Mouse (Mus musculus): ENCODE results near the gene Ppp2r5e. TPM values are rescaled to one million over a fixed set of nuclear protein-coding genes. Genes with fewer than 3 reads are reported as not detected.

The Ppp2r5e gene
- polyA plus RNA-seq, 1 experiment from 2014 or later, result 23.3 TPM

- no peak for ATAC-seq (ENCODE audit: low FRiP score)
- DNase-seq (ENCODE audit: low spot score), result no peak
- Histone ChIP-seq H3K9ac (ENCODE audit: low read depth, low read length) (no peak overlapping the region), H3K4me1 (replicated peaks; ENCODE audit: control insufficient read depth, insufficient read depth, low read length) (no peaks in the 10 kb centered on the region), H3K36me3 (ENCODE audit: control insufficient read depth, insufficient read depth, low read length) (no peaks in the 10 kb centered on the region), H3K4me3 (ENCODE audit: low read depth, low read length) (no peak overlapping the region), H3K9me3 (ENCODE audit: control insufficient read depth, low read length) (no peaks in the 10 kb centered on the region), H3K4me2 (replicated peaks; ENCODE audit: low read depth, low read length) (no peak overlapping the region), H3K27me3 (ENCODE audit: control insufficient read depth, insufficient read depth, low read length) (no peaks in the 10 kb centered on the region), H3K27ac (ENCODE audit: low read depth, low read length) (no peak overlapping the region)
- WGBS, result 86% methylated on average over 3 of the region's 3 CpGs
These were observed 26.8 kb upstream of the Ppp2r5e start for GRCm38 (mm10) chr12:75622835-75623234.

- Histone ChIP-seq H3K27me3 (ENCODE audit: control insufficient read depth, insufficient read depth, low read length) (no peaks in the 10 kb centered on the region), H3K36me3 (ENCODE audit: control insufficient read depth, insufficient read depth, low read length) (no peaks in the 10 kb centered on the region), H3K9ac (ENCODE audit: low read depth, low read length) (no peak overlapping the region), H3K4me2 (replicated peaks; ENCODE audit: low read depth, low read length) (no peak overlapping the region), H3K9me3 (ENCODE audit: control insufficient read depth, low read length) (no peaks in the 10 kb centered on the region), H3K27ac (ENCODE audit: low read depth, low read length) (no peak overlapping the region), H3K4me3 (ENCODE audit: low read depth, low read length) (no peak overlapping the region), H3K4me1 (replicated peaks; ENCODE audit: control insufficient read depth, insufficient read depth, low read length) (no peaks in the 10 kb centered on the region)
- no peak for ATAC-seq (ENCODE audit: low FRiP score)
- no peak for DNase-seq (ENCODE audit: low spot score)
- WGBS, result 62% methylated on average over 8 of the region's 8 CpGs
These were observed 20.8 kb upstream of the Ppp2r5e start for GRCm38 (mm10) chr12:75616841-75617240.

GRCm38 (mm10) chr12:75616158-75616791 lies 20.2 kb upstream of the Ppp2r5e start:
- Histone ChIP-seq H3K4me2 (replicated peaks; ENCODE audit: low read depth, low read length) (peak overlapping the region; percentile 25; the same call in 1 of the 2 replicates), H3K9ac (ENCODE audit: low read depth, low read length) (no peak overlapping the region), H3K9me3 (ENCODE audit: control insufficient read depth, low read length) (no peaks in the 10 kb centered on the region), H3K27ac (ENCODE audit: low read depth, low read length) (no peak overlapping the region), H3K4me1 (replicated peaks; ENCODE audit: control insufficient read depth, insufficient read depth, low read length) (no peaks in the 10 kb centered on the region), H3K36me3 (ENCODE audit: control insufficient read depth, insufficient read depth, low read length) (no peaks in the 10 kb centered on the region), H3K4me3 (ENCODE audit: low read depth, low read length) (peak overlapping the region; percentile 6; the same call in 1 of the 2 replicates), H3K27me3 (ENCODE audit: control insufficient read depth, insufficient read depth, low read length) (no peaks in the 10 kb centered on the region)
- WGBS, result 6% methylated on average over 23 of the region's 24 CpGs
- DNase-seq (ENCODE audit: low spot score) (peak; percentile 35), ATAC-seq (ENCODE audit: low FRiP score) (no peak)

- H3K36me3 ChIP-seq (ENCODE audit: control insufficient read depth, insufficient read depth, low read length), result no peaks in the 10 kb centered on the region
- no peak overlapping the region for H3K27ac ChIP-seq (ENCODE audit: low read depth, low read length)
- no peak overlapping the region for H3K4me2 ChIP-seq (replicated peaks; ENCODE audit: low read depth, low read length)
- H3K9me3 ChIP-seq (ENCODE audit: control insufficient read depth, low read length), result no peaks in the 10 kb centered on the region
- H3K9ac ChIP-seq (ENCODE audit: low read depth, low read length), result no peak overlapping the region
- H3K4me1 ChIP-seq (replicated peaks; ENCODE audit: control insufficient read depth, insufficient read depth, low read length), result no peaks in the 10 kb centered on the region
- H3K27me3 ChIP-seq (ENCODE audit: control insufficient read depth, insufficient read depth, low read length), result no peaks in the 10 kb centered on the region
- no peak overlapping the region for H3K4me3 ChIP-seq (ENCODE audit: low read depth, low read length)
- WGBS, result 50% methylated on average over 3 of the region's 3 CpGs
- DNase-seq (ENCODE audit: low spot score) (no peak), ATAC-seq (ENCODE audit: low FRiP score) (no peak)
These were observed 19.5 kb upstream of the Ppp2r5e start for GRCm38 (mm10) chr12:75615556-75615955.

GRCm38 (mm10) chr12:75612711-75613110 lies 16.7 kb upstream of the Ppp2r5e start:
- Histone ChIP-seq H3K4me1 (replicated peaks; ENCODE audit: control insufficient read depth, insufficient read depth, low read length) (no peaks in the 10 kb centered on the region), H3K36me3 (ENCODE audit: control insufficient read depth, insufficient read depth, low read length) (no peaks in the 10 kb centered on the region), H3K4me2 (replicated peaks; ENCODE audit: low read depth, low read length) (no peak overlapping the region), H3K9ac (ENCODE audit: low read depth, low read length) (no peak overlapping the region), H3K27me3 (ENCODE audit: control insufficient read depth, insufficient read depth, low read length) (no peaks in the 10 kb centered on the region), H3K4me3 (ENCODE audit: low read depth, low read length) (no peak overlapping the region), H3K9me3 (ENCODE audit: control insufficient read depth, low read length) (no peaks in the 10 kb centered on the region), H3K27ac (ENCODE audit: low read depth, low read length) (no peak overlapping the region)
- DNase-seq (ENCODE audit: low spot score) (no peak), ATAC-seq (ENCODE audit: low FRiP score) (no peak)
- 89% methylated on average over 7 of the region's 7 CpGs for WGBS

GRCm38 (mm10) chr12:75599490-75599889 lies 3.4 kb upstream of the Ppp2r5e start:
- WGBS, result 24% methylated on average over 4 of the region's 4 CpGs
- Histone ChIP-seq H3K4me1 (replicated peaks; ENCODE audit: control insufficient read depth, insufficient read depth, low read length) (no peaks in the 10 kb centered on the region; the same call in 1 of the 2 replicates), H3K9me3 (ENCODE audit: control insufficient read depth, low read length) (no peaks in the 10 kb centered on the region), H3K4me2 (replicated peaks; ENCODE audit: low read depth, low read length) (no peak overlapping the region), H3K36me3 (ENCODE audit: control insufficient read depth, insufficient read depth, low read length) (no peaks in the 10 kb centered on the region), H3K9ac (ENCODE audit: low read depth, low read length) (no peak overlapping the region), H3K27me3 (ENCODE audit: control insufficient read depth, insufficient read depth, low read length) (no peaks in the 10 kb centered on the region), H3K27ac (ENCODE audit: low read depth, low read length) (no peak overlapping the region), H3K4me3 (ENCODE audit: low read depth, low read length) (no peak overlapping the region)
- ATAC-seq (ENCODE audit: low FRiP score) (no peak), DNase-seq (ENCODE audit: low spot score) (peak; percentile 25)

- 72% methylated on average over 4 of the region's 4 CpGs for WGBS
- Histone ChIP-seq H3K4me2 (replicated peaks; ENCODE audit: low read depth, low read length) (no peak overlapping the region), H3K27ac (ENCODE audit: low read depth, low read length) (no peak overlapping the region), H3K9me3 (ENCODE audit: control insufficient read depth, low read length) (no peaks in the 10 kb centered on the region), H3K27me3 (ENCODE audit: control insufficient read depth, insufficient read depth, low read length) (no peaks in the 10 kb centered on the region), H3K4me1 (replicated peaks; ENCODE audit: control insufficient read depth, insufficient read depth, low read length) (no peaks in the 10 kb centered on the region; the same call in 1 of the 2 replicates), H3K36me3 (ENCODE audit: control insufficient read depth, insufficient read depth, low read length) (no peaks in the 10 kb centered on the region), H3K4me3 (ENCODE audit: low read depth, low read length) (no peak overlapping the region), H3K9ac (ENCODE audit: low read depth, low read length) (no peak overlapping the region)
- no peak for DNase-seq (ENCODE audit: low spot score)
- ATAC-seq (ENCODE audit: low FRiP score), result no peak
These were observed 2.9 kb upstream of the Ppp2r5e start for GRCm38 (mm10) chr12:75598988-75599387.

- H3K4me3 ChIP-seq (ENCODE audit: low read depth, low read length), result no peak overlapping the region
- H3K4me2 ChIP-seq (replicated peaks; ENCODE audit: low read depth, low read length), result no peak overlapping the region
- no peak overlapping the region for H3K9ac ChIP-seq (ENCODE audit: low read depth, low read length)
- no peak overlapping the region for H3K27ac ChIP-seq (ENCODE audit: low read depth, low read length)
- ATAC-seq (ENCODE audit: low FRiP score) (no peak), DNase-seq (ENCODE audit: low spot score) (no peak)
- no peaks in the 10 kb centered on the region for H3K9me3 ChIP-seq (ENCODE audit: control insufficient read depth, low read length)
- H3K36me3 ChIP-seq (ENCODE audit: control insufficient read depth, insufficient read depth, low read length), result no peaks in the 10 kb centered on the region
- H3K4me1 ChIP-seq (replicated peaks; ENCODE audit: control insufficient read depth, insufficient read depth, low read length), result no peaks in the 10 kb centered on the region; the same call in 1 of the 2 replicates
- 92% methylated on average over 4 of the region's 4 CpGs for WGBS
- H3K27me3 ChIP-seq (ENCODE audit: control insufficient read depth, insufficient read depth, low read length), result no peaks in the 10 kb centered on the region
These were observed 1.7 kb upstream of the Ppp2r5e start for GRCm38 (mm10) chr12:75597707-75598106.
